Mouse (Mus musculus): Measurements from ENCODE around the gene Cir1.

The Cir1 gene

GRCm38 (mm10) chr2:73302722-73303121 is 9.8 kb downstream of the Cir1 start:
- in situ Hi-C loops (cut with MboI, MseI), result no loop called here

- in situ Hi-C loops (cut with MboI, MseI), result no loop called here
Observed at GRCm38 (mm10) chr2:73301979-73302378, 10.5 kb downstream of the Cir1 start.

- in situ Hi-C loops (cut with MboI, MseI), result no loop called here
Observed at GRCm38 (mm10) chr2:73298841-73299240, 13.7 kb downstream of the Cir1 start.

- in situ Hi-C loops (cut with MboI, MseI), result no loop called here
Observed at GRCm38 (mm10) chr2:73298154-73298553, 14.3 kb downstream of the Cir1 start.

- in situ Hi-C loops (cut with MboI, MseI), result no loop called here
Observed at GRCm38 (mm10) chr2:73295023-73295422, 17.5 kb downstream of the Cir1 start.

- in situ Hi-C loops (cut with MboI, MseI), result no loop called here
Observed at GRCm38 (mm10) chr2:73291130-73291529, 21.4 kb downstream of the Cir1 start.

- in situ Hi-C loops (cut with MboI, MseI), result loop anchor here (5.0 kb wide), 1 partner anchor 118 kb away; no protein-coding TSS in a partner anchor
Observed at GRCm38 (mm10) chr2:73285630-73286029, 26.9 kb downstream of the Cir1 start.

GRCm38 (mm10) chr2:73281707-73282106 is 30.8 kb downstream of the Cir1 start:
- in situ Hi-C loops (cut with MboI, MseI), result no loop called here

GRCm38 (mm10) chr2:73281048-73281661 is 31.3 kb downstream of the Cir1 start:
- in situ Hi-C loops (cut with MboI, MseI), result no loop called here

- in situ Hi-C loops (cut with MboI, MseI), result no loop called here
Observed at GRCm38 (mm10) chr2:73280356-73281047, 32.0 kb downstream of the Cir1 start.

GRCm38 (mm10) chr2:73279271-73280038 is 33.0 kb downstream of the Cir1 start:
- in situ Hi-C loops (cut with MboI, MseI), result loop anchor here (10.0 kb wide), 1 partner anchor 1745 kb away; no protein-coding TSS in a partner anchor

- in situ Hi-C loops (cut with MboI, MseI), result loop anchor here (10.0 kb wide), 1 partner anchor 1744 kb away; no protein-coding TSS in a partner anchor
Observed at GRCm38 (mm10) chr2:73278869-73279268, 33.6 kb downstream of the Cir1 start.

- in situ Hi-C loops (cut with MboI, MseI), result loop anchor here (10.0 kb wide), 1 partner anchor 1743 kb away; no protein-coding TSS in a partner anchor
Observed at GRCm38 (mm10) chr2:73278131-73278854, 34.2 kb downstream of the Cir1 start.

GRCm38 (mm10) chr2:73277709-73278075 is 34.8 kb downstream of the Cir1 start:
- in situ Hi-C loops (cut with MboI, MseI), result loop anchor here (10.0 kb wide), 1 partner anchor 1743 kb away; no protein-coding TSS in a partner anchor

- in situ Hi-C loops (cut with MboI, MseI), result loop anchor here (10.0 kb wide), 1 partner anchor 1742 kb away; no protein-coding TSS in a partner anchor
Observed at GRCm38 (mm10) chr2:73277021-73277708, 35.3 kb downstream of the Cir1 start.

GRCm38 (mm10) chr2:73276141-73276571 is 36.3 kb downstream of the Cir1 start:
- in situ Hi-C loops (cut with MboI, MseI), result loop anchor here (10.0 kb wide), 1 partner anchor 1741 kb away; no protein-coding TSS in a partner anchor

GRCm38 (mm10) chr2:73275261-73276040 is 37.0 kb downstream of the Cir1 start:
- in situ Hi-C loops (cut with MboI, MseI), result loop anchor here (10.0 kb wide), 1 partner anchor 1741 kb away; no protein-coding TSS in a partner anchor

GRCm38 (mm10) chr2:73274119-73274920 is 38.2 kb downstream of the Cir1 start:
- in situ Hi-C loops (cut with MboI, MseI), result loop anchor here (10.0 kb wide), 1 partner anchor 1740 kb away; no protein-coding TSS in a partner anchor

Measured in T-helper 2 cell (primary cell).